Mouse (Mus musculus) heart, embryonic 10.5 days (tissue): ENCODE results near the gene Sapcd1. TPM values are rescaled to one million over a fixed set of nuclear protein-coding genes. Genes with fewer than 3 reads are reported as not detected.

Experiments used
- polyA plus RNA-seq: library from polyadenylated mRNA; unstranded; fragments of >200 nt; fragmentation: Nextera tagmentation; extraction: Ambion mirVana; gene quantifications from 2 replicates; pipeline ENCODE4 v1.2.1, GENCODE M21; 2016

The Sapcd1 gene
- polyA plus RNA-seq, 1 experiment from 2014 or later = 4.0 TPM

Other genes with a start within 250 kb of the Sapcd1 start
- gene Cyp21a1, start 223.5 kb downstream of the Sapcd1 start, polyA plus RNA-seq = not detected in 2 replicates
- 22.3 and 22.8 TPM in 2 replicates for gene Stk19, start 191.1 kb downstream of the Sapcd1 start, polyA plus RNA-seq
- 48.1 and 62.2 TPM in 2 replicates for gene Dxo, start 191.0 kb downstream of the Sapcd1 start, polyA plus RNA-seq
- gene Skiv2l, start 177.8 kb downstream of the Sapcd1 start, polyA plus RNA-seq = 39.9 and 43.6 TPM in 2 replicates
- gene Nelfe, start 177.6 kb downstream of the Sapcd1 start, polyA plus RNA-seq = 89.6 and 104 TPM in 2 replicates
- gene Cfb, start 165.5 kb downstream of the Sapcd1 start, polyA plus RNA-seq = 1.3 and 11.4 TPM in 2 replicates
- gene Zbtb12, start 148.5 kb downstream of the Sapcd1 start, polyA plus RNA-seq = 2.2 and 4.1 TPM in 2 replicates
- gene Gm20547, start 146.0 kb downstream of the Sapcd1 start, polyA plus RNA-seq = not detected in 2 replicates
- 0.67 and 1.6 TPM in 2 replicates for gene C2, start 129.8 kb downstream of the Sapcd1 start, polyA plus RNA-seq
- gene Ehmt2, start 129.5 kb downstream of the Sapcd1 start, polyA plus RNA-seq = 46.3 and 66.0 TPM in 2 replicates
- gene Slc44a4, start 113.5 kb downstream of the Sapcd1 start, polyA plus RNA-seq = 0.10 and 0.41 TPM in 2 replicates
- 21.3 and 25.5 TPM in 2 replicates for gene Neu1, start 96.8 kb downstream of the Sapcd1 start, polyA plus RNA-seq
- 0.20 TPM in 1 of 2 replicates, not detected in the other for gene Hspa1b, start 68.8 kb downstream of the Sapcd1 start, polyA plus RNA-seq
- gene Gm20481, start 58.1 kb downstream of the Sapcd1 start, polyA plus RNA-seq = 0.52 TPM in 1 of 2 replicates, not detected in the other
- gene Hspa1a, start 55.9 kb downstream of the Sapcd1 start, polyA plus RNA-seq = 1.8 and 2.4 TPM in 2 replicates
- gene Hspa1l, start 55.3 kb downstream of the Sapcd1 start, polyA plus RNA-seq = 1.6 and 1.7 TPM in 2 replicates
- 197 and 247 TPM in 2 replicates for gene Lsm2, start 46.2 kb downstream of the Sapcd1 start, polyA plus RNA-seq
- 112 and 166 TPM in 2 replicates for gene Vars, start 27.0 kb downstream of the Sapcd1 start, polyA plus RNA-seq
- gene Vwa7, start 11.4 kb downstream of the Sapcd1 start, polyA plus RNA-seq = 0.26 and 0.34 TPM in 2 replicates
- gene Msh5, start 18.7 kb upstream of the Sapcd1 start, polyA plus RNA-seq = 3.9 and 5.4 TPM in 2 replicates
- gene Clic1, start 21.9 kb upstream of the Sapcd1 start, polyA plus RNA-seq = 374 and 380 TPM in 2 replicates
- gene Ddah2, start 31.0 kb upstream of the Sapcd1 start, polyA plus RNA-seq = 192 and 290 TPM in 2 replicates
- not detected in 2 replicates for gene Ly6g6c, start 37.4 kb upstream of the Sapcd1 start, polyA plus RNA-seq
- 0.63 and 1.0 TPM in 2 replicates for gene Mpig6b, start 38.2 kb upstream of the Sapcd1 start, polyA plus RNA-seq
- gene Ly6g6e, start 48.9 kb upstream of the Sapcd1 start, polyA plus RNA-seq = 0.18 and 0.39 TPM in 2 replicates
- gene Ly6g6d, start 50.0 kb upstream of the Sapcd1 start, polyA plus RNA-seq = 2.5 and 2.6 TPM in 2 replicates
- 0.91 and 1.0 TPM in 2 replicates for gene Ly6g6f, start 57.6 kb upstream of the Sapcd1 start, polyA plus RNA-seq
- 66.7 and 69.8 TPM in 2 replicates for gene Abhd16a, start 61.2 kb upstream of the Sapcd1 start, polyA plus RNA-seq
- gene Ly6g5c, start 80.3 kb upstream of the Sapcd1 start, polyA plus RNA-seq = not detected in 2 replicates
- gene Ly6g5b, start 87.4 kb upstream of the Sapcd1 start, polyA plus RNA-seq = 0.73 and 0.99 TPM in 2 replicates
- gene Gpank1, start 93.4 kb upstream of the Sapcd1 start, polyA plus RNA-seq = 17.1 and 24.5 TPM in 2 replicates
- gene Csnk2b, start 94.0 kb upstream of the Sapcd1 start, polyA plus RNA-seq = 220 and 246 TPM in 2 replicates
- gene D17H6S53E, start 98.4 kb upstream of the Sapcd1 start, polyA plus RNA-seq = 7.4 and 11.5 TPM in 2 replicates
- 3.0 and 72.5 TPM in 2 replicates for gene Apom, start 104.0 kb upstream of the Sapcd1 start, polyA plus RNA-seq
- gene Bag6, start 107.2 kb upstream of the Sapcd1 start, polyA plus RNA-seq = 51.4 and 65.5 TPM in 2 replicates
- gene Prrc2a, start 136.9 kb upstream of the Sapcd1 start, polyA plus RNA-seq = 137 and 161 TPM in 2 replicates
- gene Aif1, start 148.1 kb upstream of the Sapcd1 start, polyA plus RNA-seq = 0.85 and 2.1 TPM in 2 replicates
- gene Lst1, start 160.4 kb upstream of the Sapcd1 start, polyA plus RNA-seq = 1.5 and 2.2 TPM in 2 replicates
- gene Ltb, start 166.4 kb upstream of the Sapcd1 start, polyA plus RNA-seq = 0.15 TPM in 1 of 2 replicates, not detected in the other
- 0.15 TPM in 1 of 2 replicates, not detected in the other for gene Tnf, start 174.0 kb upstream of the Sapcd1 start, polyA plus RNA-seq
- gene Lta, start 177.3 kb upstream of the Sapcd1 start, polyA plus RNA-seq = not detected in 2 replicates
- 0.30 TPM in 1 of 2 replicates, not detected in the other for gene Gm16181, start 192.8 kb upstream of the Sapcd1 start, polyA plus RNA-seq
- gene Atp6v1g2, start 205.6 kb upstream of the Sapcd1 start, polyA plus RNA-seq = 6.5 and 10.1 TPM in 2 replicates
- gene Nfkbil1, start 207.8 kb upstream of the Sapcd1 start, polyA plus RNA-seq = 8.4 and 10.4 TPM in 2 replicates
- gene Ddx39b, start 213.7 kb upstream of the Sapcd1 start, polyA plus RNA-seq = 367 and 489 TPM in 2 replicates
- gene H2-D1, start 234.7 kb upstream of the Sapcd1 start, polyA plus RNA-seq = 22.5 and 25.0 TPM in 2 replicates